Mouse (Mus musculus): ENCODE results near the gene Ldlrad2. TPM values are rescaled to one million over a fixed set of nuclear protein-coding genes. Genes with fewer than 3 reads are reported as not detected.

The Ldlrad2 gene
- 0.39 TPM in 1 of 2 replicates, not detected in the other for polyA plus RNA-seq (2016; fragmentation: Nextera tagmentation; extraction: Ambion mirVana)

GRCm38 (mm10) chr4:137574469-137574868, at the start of gene Ldlrad2:
Gene Ldlrad2, minus strand, starts transcription at chr4:137574569.
- no peak for DNase-seq (ENCODE audit: low spot score)
- WGBS: 78% methylated on average over 10 of the region's 10 CpGs
- H3K27ac ChIP-seq: no peak within 1 kb of the TSS
- H3K9me3 ChIP-seq: no peaks in the 10 kb centered on the region
- H3K4me3 ChIP-seq: no peak within 1 kb of the TSS
- H3K36me3 ChIP-seq: peaks cover 38% of the 10 kb centered on the region
- peaks cover 20% of the 10 kb centered on the region for H3K27me3 ChIP-seq (ENCODE audit: insufficient read depth, poor library complexity, severe bottlenecking)
- peaks cover 11% of the 10 kb centered on the region for H3K4me1 ChIP-seq

- no peak for DNase-seq (ENCODE audit: low spot score)
- no peaks in the 10 kb centered on the region for H3K9me3 ChIP-seq
- H3K27ac ChIP-seq: no peak overlapping the region
- H3K36me3 ChIP-seq: peaks cover 96% of the 10 kb centered on the region
- H3K4me3 ChIP-seq: no peak overlapping the region
- no peaks in the 10 kb centered on the region for H3K27me3 ChIP-seq (ENCODE audit: insufficient read depth, poor library complexity, severe bottlenecking)
- no peaks in the 10 kb centered on the region for H3K4me1 ChIP-seq
- 82% methylated on average over 8 of the region's 8 CpGs for WGBS
Observed at GRCm38 (mm10) chr4:137622847-137623246, 48.5 kb upstream of the Ldlrad2 start.

GRCm38 (mm10) chr4:137610256-137610655, 35.9 kb upstream of the Ldlrad2 start:
- Histone ChIP-seq H3K27ac (no peak overlapping the region), H3K4me3 (no peak overlapping the region), H3K36me3 (peaks cover 97% of the 10 kb centered on the region), H3K27me3 (ENCODE audit: insufficient read depth, poor library complexity, severe bottlenecking) (peaks cover 5% of the 10 kb centered on the region; the same call in 1 of the 2 replicates), H3K9me3 (no peaks in the 10 kb centered on the region), H3K4me1 (peaks cover 7% of the 10 kb centered on the region; the same call in 1 of the 2 replicates)
- no peak for DNase-seq (ENCODE audit: low spot score)
- WGBS: 86% methylated on average over 15 of the region's 15 CpGs

GRCm38 (mm10) chr4:137609702-137610101, 35.3 kb upstream of the Ldlrad2 start:
- H3K27ac ChIP-seq: no peak overlapping the region
- H3K27me3 ChIP-seq (ENCODE audit: insufficient read depth, poor library complexity, severe bottlenecking): peaks cover 5% of the 10 kb centered on the region; the same call in 1 of the 2 replicates
- DNase-seq (ENCODE audit: low spot score): no peak
- 69% methylated on average over 7 of the region's 7 CpGs for WGBS
- H3K4me1 ChIP-seq: peaks cover 7% of the 10 kb centered on the region; the same call in 1 of the 2 replicates
- no peaks in the 10 kb centered on the region for H3K9me3 ChIP-seq
- H3K36me3 ChIP-seq: peaks cover 98% of the 10 kb centered on the region
- no peak overlapping the region for H3K4me3 ChIP-seq

GRCm38 (mm10) chr4:137609281-137609680, 34.9 kb upstream of the Ldlrad2 start:
- Histone ChIP-seq H3K4me1 (peaks cover 7% of the 10 kb centered on the region; the same call in 1 of the 2 replicates), H3K27ac (no peak overlapping the region), H3K36me3 (peaks cover 94% of the 10 kb centered on the region), H3K4me3 (no peak overlapping the region), H3K27me3 (ENCODE audit: insufficient read depth, poor library complexity, severe bottlenecking) (peaks cover 5% of the 10 kb centered on the region; the same call in 1 of the 2 replicates), H3K9me3 (no peaks in the 10 kb centered on the region)
- WGBS: 83% methylated on average over 7 of the region's 7 CpGs
- no peak for DNase-seq (ENCODE audit: low spot score)

- Histone ChIP-seq H3K36me3 (peaks cover 71% of the 10 kb centered on the region), H3K4me1 (peaks cover 24% of the 10 kb centered on the region), H3K27me3 (ENCODE audit: insufficient read depth, poor library complexity, severe bottlenecking) (peaks cover 5% of the 10 kb centered on the region; the same call in 1 of the 2 replicates), H3K27ac (no peak overlapping the region), H3K9me3 (no peaks in the 10 kb centered on the region), H3K4me3 (no peak overlapping the region)
- DNase-seq (ENCODE audit: low spot score): no peak
- 97% methylated on average over 2 of the region's 2 CpGs for WGBS
Observed at GRCm38 (mm10) chr4:137607023-137607422, 32.7 kb upstream of the Ldlrad2 start.

GRCm38 (mm10) chr4:137603449-137604171, 29.2 kb upstream of the Ldlrad2 start:
- DNase-seq (ENCODE audit: low spot score): no peak
- H3K4me1 ChIP-seq: peaks cover 30% of the 10 kb centered on the region
- 61% methylated on average over 11 of the region's 11 CpGs for WGBS
- peaks cover 5% of the 10 kb centered on the region; the same call in 1 of the 2 replicates for H3K27me3 ChIP-seq (ENCODE audit: insufficient read depth, poor library complexity, severe bottlenecking)
- H3K36me3 ChIP-seq: peaks cover 38% of the 10 kb centered on the region
- H3K4me3 ChIP-seq: peak overlapping the region; percentile 27; the same call in 1 of the 2 replicates
- peak overlapping the region; percentile 42; the same call in 1 of the 2 replicates for H3K27ac ChIP-seq
- H3K9me3 ChIP-seq: no peaks in the 10 kb centered on the region

GRCm38 (mm10) chr4:137598577-137598976, 24.2 kb upstream of the Ldlrad2 start:
- WGBS: 82% methylated on average over 5 of the region's 5 CpGs
- no peaks in the 10 kb centered on the region for H3K9me3 ChIP-seq
- no peak overlapping the region for H3K4me3 ChIP-seq
- H3K27ac ChIP-seq: no peak overlapping the region
- DNase-seq (ENCODE audit: low spot score): no peak
- H3K36me3 ChIP-seq: peaks cover 5% of the 10 kb centered on the region; the same call in 1 of the 2 replicates
- H3K27me3 ChIP-seq (ENCODE audit: insufficient read depth, poor library complexity, severe bottlenecking): no peaks in the 10 kb centered on the region
- H3K4me1 ChIP-seq: peaks cover 61% of the 10 kb centered on the region

- whole genome bisulfite sequencing: 92% methylated on average over 4 of the region's 4 CpGs
- peaks cover 47% of the 10 kb centered on the region for H3K4me1 ChIP-seq
- peaks cover 5% of the 10 kb centered on the region; the same call in 1 of the 2 replicates for H3K36me3 ChIP-seq
Observed at GRCm38 (mm10) chr4:137597098-137597630, 22.8 kb upstream of the Ldlrad2 start.

GRCm38 (mm10) chr4:137594496-137595270, 20.3 kb upstream of the Ldlrad2 start:
- 3% methylated on average over 40 of the region's 40 CpGs for WGBS
- peak overlapping the region; percentile 98 for H3K4me3 ChIP-seq

More at GRCm38 (mm10) chr4:137597098-137597630, 22.8 kb upstream of the Ldlrad2 start:
- DNase-seq (ENCODE audit: low spot score): no peak
- H3K27ac ChIP-seq: no peak overlapping the region
- H3K27me3 ChIP-seq (ENCODE audit: insufficient read depth, poor library complexity, severe bottlenecking): no peaks in the 10 kb centered on the region
- H3K9me3 ChIP-seq: no peaks in the 10 kb centered on the region
- H3K4me3 ChIP-seq: no peak overlapping the region

GRCm38 (mm10) chr4:137593601-137594495, 19.5 kb upstream of the Ldlrad2 start, which contains the start of gene Usp48:
Gene Usp48, plus strand, starts transcription at chr4:137593755.
- Histone ChIP-seq H3K27me3 (ENCODE audit: insufficient read depth, poor library complexity, severe bottlenecking) (no peaks in the 10 kb centered on the region), H3K4me3 (peak within 1 kb of the TSS; percentile 98)
- under 1% methylated on average over 92 of the region's 92 CpGs for WGBS

More at GRCm38 (mm10) chr4:137594496-137595270, 20.3 kb upstream of the Ldlrad2 start:
- peak overlapping the region; percentile 98 for H3K27ac ChIP-seq
- H3K27me3 ChIP-seq (ENCODE audit: insufficient read depth, poor library complexity, severe bottlenecking): no peaks in the 10 kb centered on the region
- H3K36me3 ChIP-seq: peaks cover 5% of the 10 kb centered on the region; the same call in 1 of the 2 replicates
- peaks cover 43% of the 10 kb centered on the region for H3K4me1 ChIP-seq
- DNase-seq (ENCODE audit: low spot score): no peak
- no peaks in the 10 kb centered on the region for H3K9me3 ChIP-seq

GRCm38 (mm10) chr4:137590961-137591360, 16.6 kb upstream of the Ldlrad2 start:
- H3K27ac ChIP-seq: no peak overlapping the region
- 85% methylated on average over 4 of the region's 4 CpGs for WGBS
- peaks cover 11% of the 10 kb centered on the region; the same call in 1 of the 2 replicates for H3K27me3 ChIP-seq (ENCODE audit: insufficient read depth, poor library complexity, severe bottlenecking)
- no peaks in the 10 kb centered on the region for H3K36me3 ChIP-seq
- no peaks in the 10 kb centered on the region for H3K9me3 ChIP-seq
- H3K4me3 ChIP-seq: no peak overlapping the region
- no peak for DNase-seq (ENCODE audit: low spot score)
- peaks cover 17% of the 10 kb centered on the region for H3K4me1 ChIP-seq

More at GRCm38 (mm10) chr4:137593601-137594495, 19.5 kb upstream of the Ldlrad2 start, which contains the start of gene Usp48:
- Histone ChIP-seq H3K36me3 (peaks cover 5% of the 10 kb centered on the region; the same call in 1 of the 2 replicates), H3K4me1 (peaks cover 36% of the 10 kb centered on the region), H3K27ac (peak within 1 kb of the TSS; percentile 98), H3K9me3 (no peaks in the 10 kb centered on the region)
- peak; percentile 99 for DNase-seq (ENCODE audit: low spot score)

Measured in heart, embryonic 10.5 days (tissue).